Mouse (Mus musculus): ENCODE data around the gene Ogfrl1.

The Ogfrl1 gene

DNA sequence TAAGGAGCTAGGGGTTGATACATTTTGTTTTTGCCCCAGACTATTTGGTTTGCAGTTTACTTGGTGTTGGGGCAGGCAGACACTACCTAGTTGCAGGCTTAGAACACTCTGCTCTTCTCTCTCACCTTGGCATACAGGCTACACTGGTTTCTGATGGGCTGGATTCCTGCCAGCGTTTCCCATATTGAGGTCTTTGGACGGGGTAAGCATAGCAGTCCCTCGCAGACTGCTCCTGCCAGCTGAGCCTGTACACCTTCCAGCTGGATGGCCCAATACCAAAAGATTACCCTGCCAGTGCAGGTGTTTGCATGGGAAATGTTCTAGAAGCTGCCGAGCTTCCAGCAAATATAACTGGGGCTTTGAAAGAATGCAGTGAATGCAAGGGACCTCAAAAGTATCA is 45.8 kb downstream of the Ogfrl1 start:
- no peak for DNase-seq (ENCODE audit: low spot score)

GRCm38 (mm10) chr1:23345633-23346032 is 51.9 kb downstream of the Ogfrl1 start:
- no peak for DNase-seq (ENCODE audit: low spot score)

DNA sequence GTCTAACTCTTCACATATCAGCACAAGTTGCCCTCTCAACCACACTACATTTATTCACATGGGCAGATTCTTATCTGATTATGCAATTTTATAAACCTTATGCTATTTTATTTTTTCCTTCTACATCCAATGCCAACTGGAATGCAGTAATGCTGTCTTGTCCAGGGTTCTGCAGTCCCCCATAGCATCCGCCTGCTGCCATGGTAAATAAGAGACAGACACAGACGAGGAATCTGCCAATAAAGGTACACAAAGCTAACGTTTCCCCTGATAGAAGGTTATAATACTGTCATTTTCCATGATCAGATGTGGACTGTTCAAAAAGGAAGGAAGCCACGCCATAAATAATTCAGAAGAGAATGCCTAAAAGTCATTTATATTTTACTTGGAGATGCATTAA is 54.7 kb downstream of the Ogfrl1 start:
- DNase-seq (ENCODE audit: low spot score) = no peak

GRCm38 (mm10) chr1:23342224-23342623 is 55.3 kb downstream of the Ogfrl1 start:
- no peak for DNase-seq (ENCODE audit: low spot score)

GRCm38 (mm10) chr1:23335726-23336363 is 61.7 kb downstream of the Ogfrl1 start:
- DNase-seq (ENCODE audit: low spot score) = no peak

- no peak for DNase-seq (ENCODE audit: low spot score)
These were observed 62.5 kb downstream of the Ogfrl1 start for GRCm38 (mm10) chr1:23335050-23335449.

GRCm38 (mm10) chr1:23332192-23332591 is 65.4 kb downstream of the Ogfrl1 start:
- no peak for DNase-seq (ENCODE audit: low spot score)

DNA sequence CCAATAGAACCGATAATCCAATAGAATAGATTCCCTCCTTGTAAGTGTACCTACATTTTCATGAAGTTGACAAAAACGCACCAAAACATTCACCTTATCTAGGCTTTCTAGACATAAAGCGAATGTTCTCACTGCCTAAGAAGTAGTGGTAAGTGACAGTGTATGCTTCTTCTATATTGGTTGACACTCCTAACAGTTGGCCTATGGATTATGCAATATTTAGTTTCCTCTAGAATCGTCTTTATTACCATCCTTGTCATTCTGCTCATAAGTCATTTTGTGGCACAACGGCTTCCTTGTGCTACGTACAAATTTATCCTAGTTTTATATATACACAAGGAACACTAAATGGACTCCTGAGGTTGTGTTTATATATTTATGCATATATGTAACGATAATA is 72.4 kb downstream of the Ogfrl1 start:
- no peak for DNase-seq (ENCODE audit: low spot score)

DNA sequence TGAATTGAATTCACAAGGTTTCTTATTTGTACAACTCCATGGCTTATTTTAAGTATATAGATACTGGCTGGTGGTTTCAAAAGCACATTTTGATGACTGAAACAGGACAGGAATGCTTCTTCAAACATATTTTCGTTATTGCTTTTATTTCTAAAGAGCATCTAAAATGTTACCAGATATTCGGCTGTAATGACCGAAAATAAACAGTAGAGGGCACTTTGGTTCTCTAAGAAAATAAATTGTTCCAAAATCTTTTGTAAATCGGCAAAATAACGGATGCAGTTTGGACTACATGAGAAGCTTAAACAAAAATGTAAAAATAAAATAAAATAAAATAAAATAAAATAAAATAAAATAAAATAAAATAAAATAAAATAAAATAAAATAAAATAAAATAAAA is 73.3 kb downstream of the Ogfrl1 start:
- peak; percentile 79 for DNase-seq (ENCODE audit: low spot score)

DNA sequence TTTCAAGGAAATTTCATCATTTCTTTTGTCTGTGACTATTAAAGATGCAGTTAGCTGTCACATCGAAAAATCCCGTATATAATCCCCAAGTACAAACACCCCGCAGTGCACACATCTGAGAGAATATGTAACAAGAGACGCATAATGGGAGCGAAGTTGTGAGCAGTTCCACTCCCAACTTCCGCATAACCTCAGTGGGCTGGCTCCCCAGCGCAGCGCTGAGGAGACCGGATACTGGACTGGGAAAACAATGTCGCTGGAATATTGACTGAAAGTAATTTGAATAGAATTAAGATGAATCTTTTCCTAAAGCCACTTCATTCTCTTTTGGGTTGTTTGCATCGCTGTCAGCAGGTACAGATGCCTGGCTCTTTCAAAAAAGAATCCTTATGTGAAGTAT is 74.3 kb downstream of the Ogfrl1 start:
- no peak for DNase-seq (ENCODE audit: low spot score)

- DNase-seq (ENCODE audit: low spot score) = no peak
These were observed 75.4 kb downstream of the Ogfrl1 start for GRCm38 (mm10) chr1:23322208-23322607.

DNA sequence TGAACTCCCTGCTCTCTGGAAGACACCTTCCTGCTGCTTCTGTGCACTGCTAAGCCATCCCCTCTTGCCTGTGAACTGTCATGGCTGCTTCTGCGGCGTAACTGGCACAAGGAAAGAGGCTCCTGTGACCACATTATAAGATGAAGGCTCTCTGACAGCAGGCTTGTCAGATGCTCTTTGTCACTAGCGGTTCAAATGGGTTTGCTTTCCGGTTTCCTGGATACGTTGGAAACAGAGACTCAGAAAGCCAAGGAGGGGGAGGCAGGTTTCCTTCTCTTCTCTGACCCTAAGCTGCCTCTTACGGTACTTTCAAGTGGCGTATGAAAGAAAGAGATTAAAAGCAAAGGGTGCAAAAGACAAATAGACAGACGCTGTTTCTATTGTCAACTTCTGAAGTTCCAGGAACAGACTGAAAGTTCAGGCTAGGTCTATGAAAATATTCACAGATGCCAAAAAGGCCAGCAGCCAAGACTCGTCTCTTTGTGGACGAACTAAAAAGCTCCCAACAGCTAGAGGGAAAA is 76.2 kb downstream of the Ogfrl1 start:
- DNase-seq (ENCODE audit: low spot score) = peak; percentile 14

GRCm38 (mm10) chr1:23320591-23321195 is 76.9 kb downstream of the Ogfrl1 start:
- no peak for DNase-seq (ENCODE audit: low spot score)

All from embryo, embryonic 10.5 days (tissue).